9 mouse cellular contexts compared by ENCODE assay signal in genomic region chr3:108327916-108328315, GRCm38 (mm10). TPM values are rescaled to one million over a fixed set of nuclear protein-coding genes. Genes with fewer than 3 reads are reported as not detected.
DNase-seq lines count a peak whose midpoint lies in the region; ATAC-seq lines count a peak whose summit lies in the region.
"Had no signal": no experiment of that assay in that cellular context is flagged by ENCODE, and none has a peak within 500 bp of the region (broad histone marks: within the 10 kb centered on the region; RNA-seq: fewer than 3 reads in every experiment).

No protein-coding gene starts in this region.

- H3K9me3 ChIP-seq in embryonic facial prominence, embryonic 13.5 days, result no peaks in the 10 kb centered on the region
- no peaks in the 10 kb centered on the region for H3K9me3 ChIP-seq in embryonic facial prominence, embryonic 10.5 days
- no peaks in the 10 kb centered on the region for H3K9me3 ChIP-seq in neural tube, embryonic 13.5 days
- no peaks in the 10 kb centered on the region for H3K9me3 ChIP-seq in intestine, embryonic 15.5 days
- H3K9me3 ChIP-seq: liver, embryonic 15.5 days had no signal

- H3K4me3 ChIP-seq in embryonic facial prominence, embryonic 13.5 days, result no peak overlapping the region
- H3K4me3 ChIP-seq in embryonic facial prominence, embryonic 10.5 days, result no peak overlapping the region
- no peak overlapping the region for H3K4me3 ChIP-seq in neural tube, embryonic 13.5 days
- H3K4me3 ChIP-seq in intestine, embryonic 15.5 days (replicated peaks), result no peak overlapping the region
- H3K4me3 ChIP-seq: liver, embryonic 15.5 days had no signal

- no peak overlapping the region for H3K9ac ChIP-seq in embryonic facial prominence, embryonic 13.5 days
- H3K9ac ChIP-seq in neural tube, embryonic 13.5 days, result no peak overlapping the region
- no peak overlapping the region for H3K9ac ChIP-seq in intestine, embryonic 15.5 days
- H3K9ac ChIP-seq: liver, embryonic 15.5 days had no signal

- no peak for DNase-seq in embryonic facial prominence, embryonic 10.5 days (ENCODE audit: low spot score)
- no peak for DNase-seq in neural tube, embryonic 10.5 days (ENCODE audit: extremely low spot score, low spot score)
- DNase-seq in embryo, embryonic 10.5 days (ENCODE audit: low spot score), result no peak
- no peak for DNase-seq in c-Kit-positive CD71-positive TER-119-positive erythroid progenitor cells, embryonic 14.5 days (ENCODE audit: low spot score)

- no peaks in the 10 kb centered on the region for H3K27me3 ChIP-seq in embryonic facial prominence, embryonic 13.5 days
- no peaks in the 10 kb centered on the region for H3K27me3 ChIP-seq in embryonic facial prominence, embryonic 10.5 days (replicated peaks; ENCODE audit: low read depth, poor library complexity, severe bottlenecking)
- H3K27me3 ChIP-seq in neural tube, embryonic 13.5 days, result no peaks in the 10 kb centered on the region
- no peaks in the 10 kb centered on the region for H3K27me3 ChIP-seq in intestine, embryonic 15.5 days (replicated peaks)
- H3K27me3 ChIP-seq: liver, embryonic 15.5 days had no signal

- H3K4me2 ChIP-seq in embryonic facial prominence, embryonic 13.5 days, result no peak overlapping the region
- H3K4me2 ChIP-seq in neural tube, embryonic 13.5 days, result no peak overlapping the region
- H3K4me2 ChIP-seq in intestine, embryonic 15.5 days (replicated peaks), result peak overlapping the region; percentile 4; the same call in 1 of the 2 replicates
- H3K4me2 ChIP-seq: liver, embryonic 15.5 days had no signal

- no peak for ATAC-seq in embryonic facial prominence, embryonic 13.5 days (ENCODE audit: insufficient number of reproducible peaks, insufficient read depth, low FRiP score, low TSS enrichment, low read depth)
- ATAC-seq in neural tube, embryonic 13.5 days (ENCODE audit: low read depth), result no peak
- ATAC-seq in intestine, embryonic 15.5 days, result no peak; the same call in 1 of the 2 replicates
- ATAC-seq in erythroblast, adult 5-6 weeks (replicated peaks; ENCODE audit: low FRiP score, poor library complexity, severe bottlenecking), result no peak

- H3K4me1 ChIP-seq in embryonic facial prominence, embryonic 13.5 days, result peaks cover 9% of the 10 kb centered on the region
- H3K4me1 ChIP-seq in embryonic facial prominence, embryonic 10.5 days, result no peaks in the 10 kb centered on the region
- peaks cover 11% of the 10 kb centered on the region; the same call in 1 of the 2 replicates for H3K4me1 ChIP-seq in neural tube, embryonic 13.5 days (replicated peaks)
- peaks cover 5% of the 10 kb centered on the region; the same call in 1 of the 2 replicates for H3K4me1 ChIP-seq in intestine, embryonic 15.5 days (replicated peaks)

- peaks cover 31% of the 10 kb centered on the region for H3K36me3 ChIP-seq in embryonic facial prominence, embryonic 13.5 days
- peaks cover 76% of the 10 kb centered on the region for H3K36me3 ChIP-seq in embryonic facial prominence, embryonic 10.5 days (replicated peaks)
- H3K36me3 ChIP-seq in neural tube, embryonic 13.5 days, result peaks cover 79% of the 10 kb centered on the region
- 0 out of 2 replicates have a peak, but pooled peaks cover 4% of the 10 kb centered on the region for H3K36me3 ChIP-seq in intestine, embryonic 15.5 days

- 82% methylated on average over 3 of the region's 3 CpGs for WGBS in embryonic facial prominence, embryonic 13.5 days
- 87% methylated on average over 3 of the region's 3 CpGs for WGBS in embryonic facial prominence, embryonic 10.5 days
- 81% methylated on average over 3 of the region's 3 CpGs for WGBS in neural tube, embryonic 13.5 days
- WGBS in intestine, embryonic 15.5 days, result 58% methylated on average over 3 of the region's 3 CpGs

- H3K27ac ChIP-seq in embryonic facial prominence, embryonic 13.5 days, result peak overlapping the region; percentile 65
- H3K27ac ChIP-seq in embryonic facial prominence, embryonic 10.5 days (replicated peaks), result no peak overlapping the region
- H3K27ac ChIP-seq in neural tube, embryonic 13.5 days (replicated peaks), result peak overlapping the region; percentile 80
- 0 out of 2 replicates have a peak overlapping the region, but pooled peaks have one; percentile 52 for H3K27ac ChIP-seq in intestine, embryonic 15.5 days
- H3K27ac ChIP-seq: liver, embryonic 15.5 days had no signal

RNA-seq across cellular contexts. Expression of gene Mybphl, which starts 36.8 kb away (rescaled TPM):
- not detected in 2 replicates for polyA plus RNA-seq in embryonic facial prominence, embryonic 13.5 days (2015; fragmentation: Nextera tagmentation; extraction: Ambion mirVana)
- 0.22 TPM in 1 of 2 replicates, not detected in the other for polyA plus RNA-seq in embryonic facial prominence, embryonic 10.5 days (2016; fragmentation: Nextera tagmentation; extraction: Ambion mirVana)
- not detected in 2 replicates for polyA plus RNA-seq in neural tube, embryonic 13.5 days (2015; fragmentation: Nextera tagmentation; extraction: Ambion mirVana)
- polyA plus RNA-seq in intestine, embryonic 15.5 days (2015; fragmentation: Nextera tagmentation; extraction: Ambion mirVana), result not detected in 2 replicates
- total RNA-seq in erythroblast, adult 5-6 weeks (2015; ENCODE audit: low replicate concordance), result not detected in 2 replicates
- total RNA-seq in erythroblast, adult 5-6 weeks (2017; ENCODE audit: low replicate concordance), result not detected in 2 replicates

RNA-seq across cellular contexts. Expression of gene Sort1, which starts 44.0 kb away (rescaled TPM):
- 6.4 and 10.8 TPM in 2 replicates for polyA plus RNA-seq in embryonic facial prominence, embryonic 13.5 days (2015; fragmentation: Nextera tagmentation; extraction: Ambion mirVana)
- polyA plus RNA-seq in embryonic facial prominence, embryonic 10.5 days (2016; fragmentation: Nextera tagmentation; extraction: Ambion mirVana), result 12.9 and 15.5 TPM in 2 replicates
- polyA plus RNA-seq in neural tube, embryonic 13.5 days (2015; fragmentation: Nextera tagmentation; extraction: Ambion mirVana), result 19.4 and 20.4 TPM in 2 replicates
- polyA plus RNA-seq in intestine, embryonic 15.5 days (2015; fragmentation: Nextera tagmentation; extraction: Ambion mirVana), result 9.4 and 10.4 TPM in 2 replicates
- 16.7 and 20.3 TPM in 2 replicates for total RNA-seq in erythroblast, adult 5-6 weeks (2015; ENCODE audit: low replicate concordance)
- 12.4 and 18.3 TPM in 2 replicates for total RNA-seq in erythroblast, adult 5-6 weeks (2017; ENCODE audit: low replicate concordance)

RNA-seq across cellular contexts. Expression of gene Psrc1, which starts 55.7 kb away (rescaled TPM):
- polyA plus RNA-seq in embryonic facial prominence, embryonic 13.5 days (2015; fragmentation: Nextera tagmentation; extraction: Ambion mirVana), result 61.4 and 73.1 TPM in 2 replicates
- 97.9 and 100.0 TPM in 2 replicates for polyA plus RNA-seq in embryonic facial prominence, embryonic 10.5 days (2016; fragmentation: Nextera tagmentation; extraction: Ambion mirVana)
- polyA plus RNA-seq in neural tube, embryonic 13.5 days (2015; fragmentation: Nextera tagmentation; extraction: Ambion mirVana), result 10.9 and 11.9 TPM in 2 replicates
- 28.8 and 30.3 TPM in 2 replicates for polyA plus RNA-seq in intestine, embryonic 15.5 days (2015; fragmentation: Nextera tagmentation; extraction: Ambion mirVana)
- total RNA-seq in erythroblast, adult 5-6 weeks (2015; ENCODE audit: low replicate concordance), result 4.4 and 5.9 TPM in 2 replicates
- 9.5 and 14.1 TPM in 2 replicates for total RNA-seq in erythroblast, adult 5-6 weeks (2017; ENCODE audit: low replicate concordance)
